Mouse (Mus musculus): ENCODE results near the gene Gpatch2l. TPM values are rescaled to one million over a fixed set of nuclear protein-coding genes. Genes with fewer than 3 reads are reported as not detected.

Gene Gpatch2l
- total and polyA plus RNA-seq, 3 experiments = 5.5 to 8.5 (median 8.0) TPM

GRCm38 (mm10) chr12:86250183-86250582, 8.5 kb downstream of the Gpatch2l start:
- H3K36me3 ChIP-seq (replicated peaks in 1 of 2; ENCODE audit: control insufficient read depth in 1 of 2, insufficient read depth in 1 of 2, low read length in 1 of 2) = peaks cover 13 to 59% of the 10 kb centered on the region in 2 experiments
- H3K9me3 ChIP-seq (replicated peaks; ENCODE audit: low read length) = no peaks in the 10 kb centered on the region
- dilution Hi-C loops (cut with MboI; ENCODE audit: extremely low pct_ligation_motif_present, extremely low pct_unique_long_range_greater_than_20kb, low sequenced_read_pairs) = no loop called here
- H3K27me3 ChIP-seq (replicated peaks) = no peaks in the 10 kb centered on the region
- no peak for TF ChIP-seq JUND (conservative IDR thresholded peaks at IDR 0.05; ENCODE audit: low read depth, low read length)
- no peak for TF ChIP-seq TBP (conservative IDR thresholded peaks at IDR 0.05; ENCODE audit: low read depth, low read length)
- no peak for TF ChIP-seq E2F4 (IDR thresholded peaks at IDR 0.05; ENCODE audit: insufficient replicate concordance, low read depth, low read length)
- no peak for TF ChIP-seq UBTF (IDR thresholded peaks at IDR 0.05; ENCODE audit: low read depth, low read length)
- no peak for TF ChIP-seq POLR2AphosphoS2 (IDR thresholded peaks at IDR 0.05; ENCODE audit: low read depth, low read length)
- TF ChIP-seq RAD21 (IDR thresholded peaks at IDR 0.05; ENCODE audit: low read depth, low read length) = no peak
- TF ChIP-seq RCOR1 (conservative IDR thresholded peaks at IDR 0.05; ENCODE audit: low read depth, low read length) = no peak
- no peak for TF ChIP-seq ZC3H11A (IDR thresholded peaks at IDR 0.05; ENCODE audit: low read depth, low read length)
- no peak for DNase-seq (ENCODE audit: extremely low read depth)
- H3K79me2 ChIP-seq (replicated peaks; ENCODE audit: control insufficient read depth, extremely low read depth, insufficient read depth, poor library complexity, severe bottlenecking) = peaks cover 4% of the 10 kb centered on the region
- no peak overlapping the region for H3K27ac ChIP-seq (ENCODE audit: insufficient read depth, low read depth)
- H3K9ac ChIP-seq (ENCODE audit: insufficient read depth, low read depth) = no peak overlapping the region
- in situ Hi-C loops (cut with MboI; ENCODE audit: low pct_ligation_motif_present, low pct_unique_long_range_greater_than_20kb, low sequenced_read_pairs) = no loop called here
- no peak overlapping the region for H3K4me3 ChIP-seq (replicated peaks in 1 of 3; ENCODE audit: low read depth in 2 of 3, low read length in 2 of 3, poor library complexity in 1 of 3)
- no peak overlapping the region for H3K4me2 ChIP-seq (ENCODE audit: insufficient read depth, low read depth, poor library complexity, severe bottlenecking)
- peaks cover 0 to 14% of the 10 kb centered on the region in 2 experiments; a peak in 2 of 4 replicates for H3K4me1 ChIP-seq (ENCODE audit: control insufficient read depth in 1 of 2, insufficient read depth in 2 of 2)

DNA sequence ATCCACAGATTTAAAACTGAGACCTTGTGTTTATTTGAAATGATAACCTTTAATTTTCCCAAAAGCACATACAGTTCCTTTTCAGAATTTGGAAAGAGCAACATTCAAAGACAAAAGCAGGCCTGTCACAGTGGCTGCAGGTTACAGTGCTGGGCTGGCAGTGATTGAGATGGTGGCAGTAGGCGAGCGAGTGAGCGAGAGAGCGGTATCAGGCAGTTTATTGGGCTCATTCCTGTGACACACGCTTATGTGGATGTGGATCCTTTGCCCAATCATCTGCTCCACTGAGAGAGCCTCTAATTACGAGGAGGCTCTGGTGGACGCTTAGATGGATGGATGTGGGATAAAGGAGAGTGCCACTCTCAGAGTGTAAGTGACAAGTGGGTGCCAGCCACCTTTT, 13.3 kb downstream of the Gpatch2l start:
- peaks cover 8 to 69% of the 10 kb centered on the region in 2 experiments for H3K36me3 ChIP-seq (replicated peaks in 1 of 2; ENCODE audit: control insufficient read depth in 1 of 2, insufficient read depth in 1 of 2, low read length in 1 of 2)
- no peak for TF ChIP-seq EP300 (IDR thresholded peaks at IDR 0.05; ENCODE audit: low read length)
- no peak for TF ChIP-seq KAT2A (IDR thresholded peaks at IDR 0.05; ENCODE audit: insufficient replicate concordance, low read length)
- no peak for TF ChIP-seq MAZ (IDR thresholded peaks at IDR 0.05; ENCODE audit: low read depth, low read length)
- no peak for TF ChIP-seq RCOR1 (conservative IDR thresholded peaks at IDR 0.05; ENCODE audit: low read depth, low read length)
- TF ChIP-seq UBTF (IDR thresholded peaks at IDR 0.05; ENCODE audit: low read depth, low read length) = no peak
- TF ChIP-seq ZMIZ1 (IDR thresholded peaks at IDR 0.05; ENCODE audit: low read depth, low read length) = no peak
- no peak for TF ChIP-seq ELF1 (IDR thresholded peaks at IDR 0.05; ENCODE audit: low read depth, low read length)
- no peak for TF ChIP-seq USF1 (IDR thresholded peaks at IDR 0.05; ENCODE audit: low read depth, low read length)
- TF ChIP-seq RAD21 (IDR thresholded peaks at IDR 0.05; ENCODE audit: low read depth, low read length) = no peak
- TF ChIP-seq POLR2A (IDR thresholded peaks at IDR 0.05; ENCODE audit: low read depth, low read length) = no peak
- TF ChIP-seq NELFE (IDR thresholded peaks at IDR 0.05; ENCODE audit: low read depth, low read length) = no peak
- no peak for TF ChIP-seq JUN (IDR thresholded peaks at IDR 0.05; ENCODE audit: insufficient read depth, low read depth, low read length)

More for the DNA sequence above, 13.3 kb downstream of the Gpatch2l start:
- in situ Hi-C loops (cut with MboI; ENCODE audit: low pct_ligation_motif_present, low pct_unique_long_range_greater_than_20kb, low sequenced_read_pairs) (no loop called here), dilution Hi-C loops (cut with MboI; ENCODE audit: extremely low pct_ligation_motif_present, extremely low pct_unique_long_range_greater_than_20kb, low sequenced_read_pairs) (no loop called here)
- DNase-seq (ENCODE audit: extremely low read depth) = no peak
- H3K9ac ChIP-seq (ENCODE audit: insufficient read depth, low read depth) = no peak overlapping the region
- peaks cover 0 to 5% of the 10 kb centered on the region in 2 experiments; a peak in 1 of 4 replicates for H3K4me1 ChIP-seq (ENCODE audit: control insufficient read depth in 1 of 2, insufficient read depth in 2 of 2)
- no peak overlapping the region for H3K4me3 ChIP-seq (replicated peaks in 1 of 3; ENCODE audit: low read depth in 2 of 3, low read length in 2 of 3, poor library complexity in 1 of 3)
- H3K9me3 ChIP-seq (replicated peaks; ENCODE audit: low read length) = no peaks in the 10 kb centered on the region
- no peak overlapping the region for H3K27ac ChIP-seq (ENCODE audit: insufficient read depth, low read depth)
- H3K79me2 ChIP-seq (replicated peaks; ENCODE audit: control insufficient read depth, extremely low read depth, insufficient read depth, poor library complexity, severe bottlenecking) = 0 out of 2 replicates have a peak, but pooled peaks cover 2% of the 10 kb centered on the region
- H3K27me3 ChIP-seq (replicated peaks) = no peaks in the 10 kb centered on the region
- H3K4me2 ChIP-seq (ENCODE audit: insufficient read depth, low read depth, poor library complexity, severe bottlenecking) = no peak overlapping the region
